Mouse (Mus musculus) yolk sac, embryonic 10.5 days (tissue): ENCODE measurements at regions not wholly inside any gene's neighbourhood (a gene's known extent, or its start where the extent isn't known, plus 50 kb on each side); places are given as distances from the start of the nearest gene placed in this dataset.
A peak's percentile ranks its signal among the peaks of the same experiment; 100 is the strongest.

Experiments used
- DNase-seq: peaks from one replicate; pipeline ENCODE4 v3.0.0-alpha.2; 2017; ENCODE audit warnings: low spot score

GRCm38 (mm10) chr1:194878440-194878839 is 60.2 kb upstream of the Cd34 start:
- DNase-seq = no peak

GRCm38 (mm10) chr1:194879324-194880233 is 59.0 kb upstream of the Cd34 start:
- peak; percentile 82 for DNase-seq

- DNase-seq = no peak
Measured at GRCm38 (mm10) chr1:194881556-194882223, 56.9 kb upstream of the Cd34 start.

- no peak for DNase-seq
Measured at GRCm38 (mm10) chr1:194885071-194885686, 53.4 kb upstream of the Cd34 start.

GRCm38 (mm10) chr1:194885687-194886077 is 52.9 kb upstream of the Cd34 start:
- no peak for DNase-seq
